Mouse (Mus musculus) retina, postnatal 1 day (tissue): ENCODE measurements around the gene Slc25a3.

Experiments
- DNase-seq: peaks from one replicate; pipeline ENCODE4 v3.0.0-alpha.2; 2012

The Slc25a3 gene

DNA sequence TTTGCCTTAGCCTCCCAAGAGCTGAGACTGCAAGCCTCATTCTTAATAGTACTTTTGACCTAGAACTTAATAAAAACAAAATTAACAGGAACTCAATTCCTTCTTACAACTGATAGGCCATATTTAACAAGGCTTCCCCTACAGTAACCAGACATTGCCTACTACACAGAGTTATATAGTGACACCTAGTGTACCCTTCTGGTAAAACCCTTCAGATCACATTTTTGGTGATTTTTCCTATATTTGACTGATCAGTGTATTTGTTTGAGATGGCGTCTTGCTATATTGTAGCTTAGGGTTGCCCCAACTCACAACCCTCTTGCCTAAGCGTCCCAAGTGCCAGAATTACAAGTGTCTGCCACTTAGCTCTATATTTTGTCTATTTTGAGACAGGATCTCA lies 17.7 kb upstream of the Slc25a3 start:
- peak; percentile 73 for DNase-seq

DNA sequence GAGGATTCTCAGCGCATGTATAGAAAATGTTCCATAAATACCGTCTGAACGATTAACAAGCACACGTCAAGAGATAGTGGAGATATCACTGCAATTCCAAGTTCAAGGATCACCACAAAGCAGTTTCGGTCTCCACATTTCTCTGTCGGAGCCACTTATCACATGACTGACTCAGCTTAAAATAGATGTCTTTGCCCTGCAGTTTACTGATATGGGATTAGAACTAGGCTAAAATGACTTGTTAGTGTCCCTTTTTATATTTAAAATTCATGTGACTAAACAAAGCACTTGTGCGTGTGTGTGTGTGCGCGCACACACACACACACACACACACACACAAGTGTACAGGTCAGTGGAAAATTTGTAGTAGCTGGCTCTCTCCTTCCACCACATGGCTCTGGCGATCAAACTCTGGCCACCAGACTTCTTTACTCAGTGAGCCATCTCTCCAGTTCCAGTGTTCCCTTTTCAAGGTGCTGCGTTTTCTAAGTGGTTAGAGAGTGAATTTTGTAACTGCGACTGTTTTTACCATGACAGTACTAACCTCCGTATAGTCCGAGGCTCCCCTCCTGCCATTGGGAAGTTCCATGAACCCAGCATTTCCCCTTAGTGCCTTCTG lies 15.4 kb upstream of the Slc25a3 start:
- no peak for DNase-seq

DNA sequence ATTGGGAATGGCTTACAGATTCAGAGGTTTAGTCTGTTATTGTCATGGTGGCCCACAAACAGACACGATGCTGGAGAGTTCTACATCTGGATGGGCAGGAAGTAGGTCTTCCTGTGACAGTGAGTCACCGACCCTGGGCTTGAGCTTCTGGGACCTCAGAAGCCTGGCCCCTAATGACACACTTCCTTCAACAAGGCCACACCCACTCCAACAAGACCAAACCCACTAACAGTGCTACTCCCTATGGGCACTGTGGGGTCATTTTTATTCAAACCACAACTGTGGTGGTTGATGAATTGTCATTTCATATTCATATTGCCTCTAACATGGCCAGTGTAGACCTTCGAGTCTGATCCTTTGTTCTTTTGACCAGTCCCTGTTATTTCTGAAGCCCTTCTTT lies 14.5 kb upstream of the Slc25a3 start:
- DNase-seq, result no peak

DNA sequence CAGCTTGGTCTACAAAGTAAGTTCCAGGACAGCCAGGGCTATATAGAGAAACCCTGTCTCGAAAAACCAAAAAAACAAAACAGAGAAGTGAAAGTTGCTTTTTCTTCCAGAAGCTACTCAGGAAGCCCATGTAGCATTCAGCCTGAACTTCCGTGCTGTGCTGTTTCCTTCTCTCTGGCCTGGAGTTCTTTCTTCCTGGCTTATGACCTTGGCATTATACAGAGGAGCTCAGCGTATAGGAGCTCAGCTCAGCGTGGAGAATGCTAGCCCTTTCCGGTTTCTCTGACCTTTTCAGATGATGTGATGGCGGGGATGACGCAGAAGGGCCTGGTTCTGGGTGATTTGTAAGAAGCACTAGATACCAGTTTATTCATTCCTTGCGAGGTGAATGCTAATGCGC lies 13.5 kb upstream of the Slc25a3 start:
- DNase-seq, result no peak

DNA sequence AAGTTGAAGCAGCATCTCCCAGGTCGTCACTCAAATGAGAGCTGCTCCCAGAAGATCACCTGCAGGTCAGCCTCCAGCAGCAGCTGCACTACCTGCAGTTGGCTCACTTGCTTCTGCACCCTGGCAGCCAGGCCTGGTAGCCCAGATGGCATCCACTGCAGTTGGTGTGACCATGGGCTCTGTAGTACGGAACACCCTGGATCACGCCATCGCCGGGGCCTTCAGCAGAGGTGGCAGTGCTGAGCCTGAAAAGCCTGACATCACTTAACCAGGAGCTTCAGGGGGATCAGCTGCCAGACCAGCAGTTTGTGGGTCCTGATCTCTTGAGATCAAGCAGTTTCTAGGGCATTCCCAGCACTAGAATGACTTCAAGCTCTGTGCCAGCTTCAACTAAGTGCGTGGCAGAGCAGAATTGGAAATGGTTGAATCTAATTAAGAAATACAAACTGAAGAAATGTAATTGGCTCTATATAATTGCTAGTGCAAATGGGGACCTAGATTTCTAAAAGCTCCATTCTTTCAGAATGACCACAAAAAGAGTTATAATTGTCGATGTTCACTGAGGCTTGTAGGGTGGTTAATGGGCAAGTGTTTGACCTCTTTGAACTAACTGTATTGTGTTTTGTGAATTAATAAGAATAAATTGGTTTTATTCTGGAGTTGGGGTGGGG lies 11.6 kb upstream of the Slc25a3 start:
- peak; percentile 94 for DNase-seq

DNA sequence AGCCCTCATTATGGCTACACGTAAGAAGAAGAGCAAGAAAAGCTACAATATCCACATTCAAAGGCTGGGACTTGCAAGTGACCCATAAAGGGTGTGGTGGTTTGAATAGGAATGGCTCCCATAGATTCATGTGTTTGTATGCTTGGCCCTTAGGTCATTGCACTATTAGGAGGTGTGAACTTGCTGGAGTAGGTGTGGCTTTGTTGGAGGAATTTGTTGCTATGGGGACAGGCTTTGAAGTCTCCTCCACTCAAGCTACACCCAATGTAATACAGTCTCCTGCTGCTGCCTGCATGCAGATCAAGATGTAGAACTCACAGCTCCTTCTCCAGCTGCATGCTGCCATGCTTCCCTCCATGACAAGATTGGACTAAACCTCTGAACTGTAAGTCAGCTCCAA lies 7.7 kb upstream of the Slc25a3 start:
- DNase-seq, result no peak

DNA sequence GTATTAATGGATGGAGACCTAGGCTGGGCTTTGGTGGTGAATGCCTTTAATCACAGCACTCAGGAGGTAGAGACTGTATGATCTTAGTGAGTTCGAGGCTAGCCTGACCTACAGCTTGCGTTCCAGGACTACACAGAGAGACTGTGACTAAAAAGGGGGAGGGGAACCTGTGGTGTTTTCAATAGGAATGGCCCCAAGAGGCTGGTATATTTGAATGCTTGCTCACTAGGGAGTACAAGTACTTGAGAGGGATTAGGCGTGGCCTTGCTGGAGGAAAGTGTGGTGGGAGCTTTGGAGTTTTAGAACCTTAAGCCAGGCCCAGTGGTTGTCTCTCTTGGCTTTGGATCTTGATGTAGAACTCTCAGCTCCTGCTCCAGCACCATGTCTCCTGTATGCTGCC lies 6.9 kb upstream of the Slc25a3 start:
- no peak for DNase-seq

DNA sequence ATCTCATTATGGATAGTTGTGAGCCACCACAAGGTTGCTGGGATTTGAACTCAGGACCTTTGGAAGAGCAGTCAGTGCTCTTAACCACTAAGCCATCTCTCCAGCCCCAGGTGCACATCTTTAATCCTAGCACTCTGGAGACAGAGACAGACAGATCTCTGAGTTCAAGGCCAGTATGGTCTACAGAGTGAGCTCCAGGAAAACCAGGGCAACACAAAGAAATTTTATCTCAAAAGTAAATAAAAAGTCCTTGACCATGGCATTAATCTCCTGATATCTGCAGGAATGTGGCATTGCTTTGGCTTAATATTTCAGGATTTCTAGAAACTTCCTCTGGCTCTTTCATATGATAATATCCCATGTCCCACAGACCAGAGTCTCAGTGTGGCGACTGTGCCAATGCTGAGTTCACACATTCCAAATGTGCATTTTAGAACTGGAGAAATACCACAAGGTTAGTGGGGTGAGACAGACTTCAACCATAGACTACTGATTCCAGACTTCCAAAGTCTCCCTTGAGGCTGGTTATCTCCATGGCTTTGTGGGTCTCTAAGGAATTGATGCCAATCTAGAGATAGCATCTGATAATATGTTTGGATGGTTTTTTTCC lies 4.8 kb upstream of the Slc25a3 start:
- no peak for DNase-seq

DNA sequence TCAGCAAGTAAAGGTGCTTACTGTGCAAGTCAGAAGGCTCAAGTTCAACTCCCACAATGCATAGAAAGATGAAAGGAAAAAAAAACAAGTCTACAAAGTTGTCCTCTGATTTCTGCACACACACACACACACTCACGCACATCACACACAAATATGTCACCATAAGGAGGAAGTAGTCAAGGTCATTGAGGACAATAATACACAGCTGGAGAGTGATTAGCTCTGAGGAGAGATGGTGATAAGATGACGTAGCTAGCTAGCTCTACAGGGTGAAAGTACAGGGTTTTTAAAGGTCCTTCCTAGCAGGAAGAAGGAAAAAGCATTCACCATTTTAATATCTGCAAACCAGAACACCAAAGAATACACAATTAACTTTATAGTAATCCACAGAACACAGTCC lies 3.5 kb upstream of the Slc25a3 start:
- no peak for DNase-seq

DNA sequence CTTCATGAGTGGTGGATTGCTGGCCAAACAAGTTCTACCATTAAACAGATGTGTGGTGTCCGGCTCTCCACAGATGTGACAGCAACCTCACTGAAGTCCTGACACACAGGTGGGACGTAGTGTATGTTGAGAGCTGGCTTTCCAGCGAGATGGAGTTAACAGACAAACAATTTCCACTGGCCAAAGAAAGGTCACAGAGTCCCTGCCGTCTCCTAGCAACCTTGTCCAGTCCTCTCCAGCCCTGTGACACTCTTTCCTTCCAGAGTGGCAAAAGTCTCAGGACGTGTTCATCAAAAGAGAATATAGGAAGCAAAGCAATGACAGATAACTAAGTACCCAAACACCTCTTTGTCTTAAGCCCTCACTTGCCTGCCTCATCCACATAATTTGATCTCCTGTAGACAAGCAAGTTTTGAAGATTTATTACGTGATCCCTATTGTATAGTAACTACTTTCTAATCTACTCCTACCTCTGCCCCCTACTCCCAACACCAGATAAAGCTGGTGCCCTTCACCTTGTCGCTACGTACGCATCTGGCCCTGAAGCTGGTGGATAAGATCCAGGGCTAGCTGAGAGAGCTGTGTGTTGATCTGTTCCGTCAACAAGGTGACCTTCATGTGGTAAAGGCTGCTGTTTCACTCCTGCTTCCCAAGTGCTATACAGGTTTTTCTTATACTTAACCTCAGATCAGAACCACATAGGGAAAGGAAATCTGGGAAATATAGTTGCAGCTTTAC lies 2.9 kb upstream of the Slc25a3 start:
- no peak for DNase-seq

DNA sequence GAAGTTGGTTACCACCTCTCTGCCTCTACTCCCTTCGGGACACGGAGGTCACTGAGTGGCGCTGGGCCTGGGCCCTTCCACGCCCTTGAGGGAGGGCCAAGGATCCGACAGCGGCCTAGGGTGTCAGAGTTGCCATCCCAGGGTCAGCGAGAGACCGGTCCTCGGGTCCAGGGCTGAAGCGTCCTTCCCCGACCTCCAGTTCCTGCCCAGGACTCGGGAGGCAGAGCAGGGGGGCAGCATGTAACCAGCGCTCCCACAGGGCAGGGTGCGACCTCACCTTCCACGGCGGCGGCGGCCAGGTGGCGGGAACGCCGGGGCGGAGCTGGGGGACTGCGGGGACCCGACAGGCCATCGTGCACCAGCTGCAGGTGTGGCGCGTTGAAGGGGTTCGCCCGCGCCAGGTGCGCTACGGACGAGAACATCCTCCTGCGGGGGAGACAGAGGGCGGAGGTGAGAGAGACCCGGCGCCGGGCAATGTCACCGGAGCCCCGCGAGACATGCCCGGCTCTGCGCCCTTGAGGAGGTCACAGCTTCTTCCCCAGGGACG lies 505 bp downstream of the Slc25a3 start:
- DNase-seq, result no peak

DNA sequence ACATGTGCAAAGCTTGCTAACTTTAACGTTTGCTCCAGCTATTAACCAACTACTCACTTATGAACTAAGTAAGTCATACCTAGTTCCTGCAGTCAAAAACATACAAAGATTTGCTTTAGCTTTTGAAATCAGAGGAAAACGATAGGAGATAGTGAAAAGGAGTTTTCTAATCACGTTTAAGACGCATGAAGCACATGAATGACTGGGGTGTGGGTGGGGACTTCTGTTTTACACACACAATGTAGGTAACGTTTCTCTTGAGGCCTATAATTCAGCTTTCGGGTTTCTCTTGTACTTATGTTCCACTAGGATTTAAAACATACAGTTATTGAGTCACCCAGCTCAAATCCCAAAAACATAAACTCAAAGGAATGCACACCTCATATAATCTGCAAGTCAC lies 1.2 kb downstream of the Slc25a3 start:
- no peak for DNase-seq

DNA sequence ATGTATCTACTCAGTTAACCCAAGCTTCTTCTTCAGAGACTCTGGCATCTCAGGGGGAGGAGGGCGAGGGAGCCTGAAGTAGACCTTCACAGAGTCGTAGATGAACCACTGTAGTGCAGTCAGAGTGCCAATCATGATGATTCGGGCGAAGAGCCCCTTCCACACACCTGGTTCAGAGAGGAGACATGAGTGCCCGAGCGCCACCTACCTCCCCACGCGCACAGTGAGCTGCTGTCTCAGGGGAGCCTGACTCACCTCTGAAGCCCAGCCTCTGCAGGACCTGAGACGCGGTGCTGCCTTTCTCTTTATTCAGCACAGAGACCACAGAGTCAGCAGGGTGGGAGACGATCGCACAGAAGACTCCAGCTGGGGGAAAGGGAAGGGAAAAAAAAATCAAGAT lies 6.9 kb downstream of the Slc25a3 start:
- no peak for DNase-seq

DNA sequence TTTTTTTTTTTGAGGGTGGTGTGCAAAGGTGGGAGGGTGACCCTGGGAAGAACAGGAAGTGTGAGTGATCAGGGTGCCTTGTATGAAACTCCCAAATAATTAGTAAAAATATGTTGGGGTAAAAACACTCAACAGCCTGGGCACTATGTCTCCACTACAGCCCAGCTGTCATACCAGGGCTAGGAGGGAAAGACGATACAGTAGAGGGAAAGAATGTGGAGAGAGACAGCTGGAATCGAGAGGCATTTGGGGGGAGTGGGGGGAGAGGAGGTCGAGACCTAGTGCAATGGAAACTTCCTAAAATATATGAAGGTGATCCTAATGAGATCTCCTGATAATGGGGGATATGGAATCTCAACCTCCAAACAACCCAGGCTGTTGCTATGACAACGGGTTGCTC lies 14.0 kb downstream of the Slc25a3 start:
- no peak for DNase-seq

DNA sequence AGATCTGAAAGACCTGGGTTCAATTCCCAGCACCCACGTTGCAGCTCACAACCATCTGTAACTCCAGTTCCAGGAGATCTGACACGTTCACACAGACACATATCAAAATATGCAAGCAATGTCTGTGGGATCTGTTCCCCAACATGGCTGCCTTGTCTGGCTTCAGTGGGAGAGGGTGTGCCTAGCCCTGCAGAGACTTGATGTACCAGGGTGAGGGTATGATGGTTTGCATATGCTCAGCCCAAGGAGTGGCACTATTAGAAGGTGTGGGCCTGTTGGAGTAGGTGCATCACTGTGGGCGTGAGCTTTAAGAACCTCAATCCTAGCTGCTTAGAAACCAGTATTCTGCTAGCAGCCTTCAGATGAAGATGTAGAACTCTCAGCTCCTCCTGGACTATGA lies 17.9 kb downstream of the Slc25a3 start:
- DNase-seq, result no peak

DNA sequence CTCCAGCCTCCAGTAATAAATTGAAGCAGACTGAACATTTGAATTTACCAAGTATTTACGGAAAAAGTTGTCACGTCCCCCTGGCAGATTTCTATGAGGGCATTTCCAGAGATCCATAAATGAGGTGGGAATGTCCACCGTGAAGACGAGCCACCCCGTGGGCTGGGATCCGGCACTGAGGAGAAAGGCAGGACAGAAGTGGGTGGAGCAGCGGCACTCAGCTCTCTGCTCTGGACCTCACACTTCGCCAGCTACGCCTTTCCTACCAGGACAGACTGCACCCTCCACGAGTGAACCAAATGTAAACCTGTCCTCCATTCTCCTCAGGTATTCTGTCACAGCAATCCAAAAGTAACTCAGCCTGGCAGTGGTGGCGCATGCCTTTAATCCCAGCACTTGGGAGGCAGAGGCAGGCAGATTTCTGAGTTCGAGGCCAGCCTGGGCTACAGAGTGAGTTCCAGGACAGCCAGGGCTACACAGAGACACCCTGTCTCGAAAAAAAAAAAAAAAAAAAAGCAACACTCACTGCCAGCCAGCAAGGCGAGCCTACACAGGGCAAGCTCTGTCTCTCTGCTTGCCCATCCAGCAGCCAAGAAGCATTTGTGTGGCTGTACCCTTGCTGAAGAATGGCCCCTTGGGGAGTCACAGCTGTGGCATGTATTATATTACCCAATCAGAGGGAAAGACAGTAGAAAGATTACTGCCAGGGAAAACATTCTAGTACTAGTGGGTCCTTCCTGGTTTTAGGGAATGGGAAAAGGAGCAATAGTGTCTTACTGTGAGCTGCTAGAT lies 20.9 kb downstream of the Slc25a3 start:
- DNase-seq, result no peak

DNA sequence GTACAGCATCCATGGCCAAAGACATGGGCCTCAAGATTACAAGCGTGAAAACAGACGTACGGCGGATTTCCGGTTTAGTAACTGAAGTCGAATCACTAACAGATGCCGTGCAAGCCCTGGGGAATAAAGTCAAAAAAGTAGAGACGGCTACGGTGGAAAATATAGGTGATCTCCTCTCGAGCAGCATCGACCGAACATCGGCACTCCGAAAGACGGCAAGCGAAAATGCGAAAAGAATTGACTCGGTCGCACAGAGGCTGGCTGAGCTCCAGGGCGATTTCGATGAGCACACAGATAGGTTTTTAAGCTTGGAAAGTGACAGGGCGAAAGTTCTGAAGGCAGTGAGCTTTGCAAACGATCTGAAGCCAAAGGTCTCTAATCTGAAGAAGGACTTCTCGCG lies 21.9 kb downstream of the Slc25a3 start:
- no peak for DNase-seq

DNA sequence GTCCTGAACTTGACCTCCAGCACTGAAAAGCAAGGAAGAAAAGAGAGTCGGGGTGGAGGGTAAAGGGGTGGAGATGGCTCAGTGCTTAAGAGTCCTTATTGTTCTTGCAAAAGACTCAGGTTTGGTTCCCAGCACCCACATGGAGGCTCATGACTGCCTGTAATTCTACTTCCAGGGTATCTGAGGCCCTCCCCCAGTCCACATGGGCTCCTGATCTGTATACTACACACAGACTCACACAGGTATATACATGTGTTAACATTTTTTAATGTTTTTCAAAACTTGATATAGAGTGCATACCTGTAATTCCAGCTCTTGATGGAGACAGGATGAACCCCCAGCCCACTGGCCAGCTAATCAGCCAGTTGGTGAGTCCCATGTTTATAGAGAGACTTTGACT lies 23.8 kb downstream of the Slc25a3 start:
- no peak for DNase-seq

DNA sequence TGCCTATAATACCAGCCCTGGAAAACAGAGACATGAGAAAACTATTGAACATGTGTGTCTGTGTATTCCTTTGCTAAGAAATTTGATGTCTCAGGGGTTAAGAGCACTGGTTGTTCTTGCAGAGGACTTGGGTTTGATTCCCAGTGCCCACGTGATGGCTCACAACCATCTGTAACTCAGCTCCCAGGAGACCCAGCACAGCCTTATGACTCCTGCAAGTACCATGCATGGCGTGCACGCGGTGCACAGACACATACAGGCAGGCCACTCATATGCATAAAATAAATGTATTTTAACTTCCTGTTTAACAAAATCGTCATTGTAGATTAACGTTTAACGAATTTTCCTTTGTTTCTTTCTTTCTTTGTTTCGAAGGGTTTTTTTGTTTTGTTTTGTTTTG lies 25.8 kb downstream of the Slc25a3 start:
- DNase-seq, result no peak

DNA sequence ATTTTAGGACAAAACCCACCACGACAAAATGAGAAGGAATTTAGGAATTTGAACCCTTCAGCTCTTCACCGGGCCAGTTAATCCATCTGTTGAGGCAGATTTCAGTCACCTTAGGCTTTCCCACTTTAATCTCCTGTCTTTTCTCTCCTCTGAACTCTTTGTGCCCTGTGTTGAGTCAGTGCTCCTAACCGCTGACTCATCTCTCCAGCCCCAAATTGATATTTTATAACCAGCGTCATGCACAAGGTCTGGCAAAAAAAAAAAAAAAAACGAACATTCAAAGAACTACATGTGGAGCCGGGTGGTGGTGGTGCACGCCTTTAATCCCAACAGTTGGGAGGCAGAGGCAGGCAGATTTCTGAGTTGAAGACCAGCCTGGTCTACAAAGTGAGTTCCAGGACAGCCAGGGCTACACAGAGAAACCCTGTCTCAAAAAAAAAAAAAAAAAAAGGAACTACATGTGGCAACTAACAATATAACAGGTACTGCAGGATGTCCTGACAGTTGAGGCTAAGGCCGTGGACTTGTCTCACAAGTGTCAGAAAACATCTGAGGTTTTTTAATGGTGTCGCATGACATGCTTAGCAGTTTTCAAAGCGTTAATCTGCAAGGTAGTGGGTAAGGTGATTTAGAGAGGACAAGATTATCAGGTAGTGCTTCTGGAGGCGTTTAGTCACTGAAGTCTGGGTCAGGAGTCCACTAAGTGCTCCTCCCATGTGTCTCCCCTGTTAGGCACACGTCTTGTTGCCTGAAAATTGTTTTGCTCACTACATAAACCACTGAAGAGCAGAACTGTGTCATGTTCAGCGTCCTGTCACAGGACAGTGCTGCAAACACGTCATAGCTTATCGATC lies 29.4 kb downstream of the Slc25a3 start:
- no peak for DNase-seq

DNA sequence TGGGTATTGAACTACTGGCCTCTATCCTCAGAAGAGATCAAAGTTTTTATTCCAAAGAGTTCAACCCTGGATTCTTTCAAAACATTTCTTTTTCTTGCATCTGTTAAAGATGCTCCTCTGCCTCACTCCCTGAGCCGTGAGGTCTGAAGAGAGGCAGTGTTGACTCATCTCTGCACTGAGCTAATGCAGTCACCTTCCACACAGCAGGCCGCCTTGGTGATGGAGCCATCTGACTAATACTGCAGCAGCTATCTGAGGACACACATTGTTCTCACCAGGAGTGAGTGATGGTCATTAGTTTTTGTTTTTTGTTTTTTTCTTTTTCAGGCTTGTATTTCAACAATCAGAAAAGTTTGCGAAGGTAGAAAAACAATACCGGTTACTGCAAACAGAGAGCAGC lies 31.0 kb downstream of the Slc25a3 start:
- DNase-seq, result no peak

DNA sequence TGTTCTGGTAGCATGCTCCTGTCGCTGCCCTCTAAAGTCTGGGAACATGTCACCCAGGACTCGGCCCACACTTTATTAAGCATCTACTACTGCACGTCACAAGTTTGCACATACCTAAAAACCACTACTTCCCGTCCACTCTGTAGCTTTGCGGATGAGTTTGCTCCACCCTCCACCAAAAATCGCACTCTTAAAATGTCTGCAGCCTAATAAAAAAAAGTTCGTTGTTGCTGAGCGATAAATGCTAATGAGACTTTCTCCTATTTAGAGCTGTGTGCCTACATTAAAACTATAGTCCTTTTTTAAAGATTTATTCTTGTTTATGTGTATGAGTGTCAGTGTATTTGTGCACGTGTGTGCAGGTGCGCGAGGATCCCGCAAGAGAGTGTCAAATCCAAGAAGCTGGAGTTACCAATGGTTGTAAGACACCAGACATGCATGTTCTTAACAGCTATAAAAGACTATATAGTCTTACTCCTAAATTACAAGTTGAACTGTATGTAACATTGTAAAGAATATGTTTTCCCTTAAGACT lies 40.4 kb downstream of the Slc25a3 start:
- DNase-seq, result no peak
